Mouse (Mus musculus) megakaryocyte, embryonic 14.5 days (primary cell): ENCODE results near the gene Itpr1. TPM values are rescaled to one million over a fixed set of nuclear protein-coding genes. Genes with fewer than 3 reads are reported as not detected.

Source experiments
- H3K27me3 ChIP-seq: replicated peaks from 2 replicates; pipeline ENCODE3; 2012; ENCODE audit warnings: inconsistent platforms
- H3K36me3 ChIP-seq: replicated peaks from 2 replicates; pipeline ENCODE3; 2012; ENCODE audit warnings: low read length, inconsistent platforms, mixed read lengths
- H3K4me1 ChIP-seq: 2 replicates; pipeline ENCODE4 v1.6.1; 2012; ENCODE audit warnings: inconsistent platforms
- H3K4me3 ChIP-seq: replicated peaks from 2 replicates; pipeline ENCODE3; 2012; ENCODE audit warnings: moderate library complexity, mild to moderate bottlenecking, inconsistent platforms
- H3K9me3 ChIP-seq: 2 replicates; pipeline ENCODE4 v1.6.1; 2012; ENCODE audit warnings: inconsistent platforms
- FLI1 ChIP-seq: IDR thresholded peaks from 2 replicates; pipeline ENCODE4 v1.6.1; 2012; ENCODE audit warnings: low read length, inconsistent platforms, mixed read lengths
- GATA1 ChIP-seq: IDR thresholded peaks from 3 replicates; pipeline ENCODE4 v1.6.1; 2012; ENCODE audit warnings: mixed read lengths, low read length, inconsistent platforms, borderline replicate concordance
- polyA plus RNA-seq: library from polyadenylated mRNA; stranded (reverse); fragments of >175 nt; gene quantifications from 2 replicates; pipeline ENCODE4 v1.2.3, GENCODE M21; 2012; ENCODE audit warnings: low replicate concordance; ENCODE audit not compliant: insufficient read depth

Gene Itpr1
- polyA plus RNA-seq, 1 experiment, result 8.3 TPM

DNA sequence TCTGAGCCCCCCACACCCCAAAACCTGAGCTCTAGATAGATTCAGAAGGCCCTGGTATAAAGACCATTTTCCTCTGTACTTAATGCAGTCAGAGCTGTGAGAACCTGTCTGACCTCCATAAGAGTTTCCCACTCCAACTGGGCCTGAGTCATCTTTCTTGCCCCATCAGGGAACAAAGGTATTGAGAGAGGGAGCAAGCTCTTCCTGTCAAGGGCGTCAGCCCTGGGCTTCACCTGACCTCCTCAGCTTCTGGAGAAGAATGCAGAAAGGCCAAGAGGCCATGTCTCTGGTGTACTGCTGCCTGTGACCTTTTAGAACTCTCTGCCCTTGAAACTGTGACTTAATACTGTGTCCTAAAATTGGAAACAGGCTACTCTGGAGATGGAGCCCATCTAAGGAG, 279.1 kb downstream of the Itpr1 start:
- Histone ChIP-seq H3K4me3 (no peak overlapping the region), H3K9me3 (no peaks in the 10 kb centered on the region), H3K36me3 (peaks cover 95% of the 10 kb centered on the region), H3K27me3 (no peaks in the 10 kb centered on the region), H3K4me1 (peaks cover 21% of the 10 kb centered on the region)
- no peak for TF ChIP-seq FLI1
- TF ChIP-seq GATA1, result no peak

GRCm38 (mm10) chr6:108493753-108494152, 280.9 kb downstream of the Itpr1 start:
- Histone ChIP-seq H3K4me1 (peaks cover 10% of the 10 kb centered on the region), H3K36me3 (peaks cover 96% of the 10 kb centered on the region), H3K4me3 (no peak overlapping the region), H3K9me3 (no peaks in the 10 kb centered on the region), H3K27me3 (no peaks in the 10 kb centered on the region)
- TF ChIP-seq GATA1 (no peak), FLI1 (no peak)

DNA sequence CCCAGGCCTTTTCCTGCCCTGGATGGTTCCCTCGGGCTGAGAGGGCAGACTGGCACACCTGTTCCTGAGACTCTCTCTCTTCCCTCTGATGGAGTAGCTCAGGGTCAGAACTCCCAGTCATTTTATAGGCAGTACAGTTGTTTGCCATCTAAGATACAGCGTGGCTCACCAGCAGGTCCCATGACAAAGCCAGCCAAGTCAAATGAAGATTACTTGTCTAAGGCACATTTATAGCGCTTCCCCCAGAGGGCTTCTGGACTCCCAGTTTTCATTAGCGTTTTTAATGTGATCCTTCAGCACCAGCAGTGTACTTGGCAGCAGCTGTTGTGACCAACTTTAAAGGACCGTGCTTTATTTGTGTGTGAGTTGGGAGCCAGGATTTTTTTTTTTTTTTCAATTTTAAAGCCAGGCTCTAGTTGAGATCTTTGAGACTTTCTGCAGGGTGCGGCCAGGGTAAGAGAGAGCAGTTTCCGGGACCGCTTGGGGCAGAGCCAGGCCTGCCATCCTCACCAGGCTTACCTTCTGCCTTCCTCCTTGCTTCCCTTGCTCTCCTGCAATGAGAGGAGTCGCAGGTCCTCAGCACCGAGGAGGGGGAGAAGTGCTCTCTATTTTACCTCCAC, 281.4 kb downstream of the Itpr1 start:
- no peaks in the 10 kb centered on the region for H3K9me3 ChIP-seq
- H3K4me3 ChIP-seq, result no peak overlapping the region
- no peaks in the 10 kb centered on the region for H3K27me3 ChIP-seq
- peaks cover 96% of the 10 kb centered on the region for H3K36me3 ChIP-seq
- TF ChIP-seq FLI1, result no peak
- no peak for TF ChIP-seq GATA1
- peaks cover 10% of the 10 kb centered on the region for H3K4me1 ChIP-seq

GRCm38 (mm10) chr6:108494994-108495393, 282.1 kb downstream of the Itpr1 start:
- Histone ChIP-seq H3K4me3 (no peak overlapping the region), H3K9me3 (no peaks in the 10 kb centered on the region), H3K4me1 (peaks cover 10% of the 10 kb centered on the region), H3K27me3 (no peaks in the 10 kb centered on the region), H3K36me3 (peaks cover 95% of the 10 kb centered on the region)
- no peak for TF ChIP-seq FLI1
- TF ChIP-seq GATA1, result no peak

GRCm38 (mm10) chr6:108498070-108498469, 285.2 kb downstream of the Itpr1 start:
- peaks cover 90% of the 10 kb centered on the region for H3K36me3 ChIP-seq
- H3K4me3 ChIP-seq, result no peak overlapping the region
- H3K9me3 ChIP-seq, result no peaks in the 10 kb centered on the region
- TF ChIP-seq FLI1 (no peak), GATA1 (no peak)
- H3K27me3 ChIP-seq, result no peaks in the 10 kb centered on the region
- peaks cover 10% of the 10 kb centered on the region for H3K4me1 ChIP-seq

GRCm38 (mm10) chr6:108503651-108504050, 290.8 kb downstream of the Itpr1 start:
- Histone ChIP-seq H3K9me3 (no peaks in the 10 kb centered on the region), H3K4me1 (peaks cover 12% of the 10 kb centered on the region), H3K4me3 (no peak overlapping the region), H3K36me3 (peaks cover 84% of the 10 kb centered on the region), H3K27me3 (no peaks in the 10 kb centered on the region)
- TF ChIP-seq FLI1, result no peak
- TF ChIP-seq GATA1, result no peak

DNA sequence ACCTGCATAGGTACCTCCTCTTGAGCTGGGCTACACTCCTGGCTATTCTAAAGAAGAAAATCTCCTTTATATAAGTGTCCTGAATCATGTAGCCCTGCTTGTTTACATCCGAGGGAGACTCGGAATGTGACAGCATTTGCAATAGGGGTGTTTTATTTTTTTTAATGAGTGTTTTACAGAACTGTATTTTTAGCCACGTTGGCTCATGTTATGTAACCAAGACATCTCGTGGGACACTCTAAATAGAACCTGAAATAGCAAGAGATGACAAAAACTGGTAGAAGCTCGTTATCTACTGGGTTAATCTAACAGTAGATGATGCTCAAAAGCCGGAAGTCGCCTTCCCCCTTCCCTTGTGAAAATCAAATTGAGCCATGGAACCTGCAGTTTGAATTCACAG, 291.8 kb downstream of the Itpr1 start:
- no peaks in the 10 kb centered on the region for H3K27me3 ChIP-seq
- H3K9me3 ChIP-seq, result no peaks in the 10 kb centered on the region
- no peak for TF ChIP-seq FLI1
- peaks cover 86% of the 10 kb centered on the region for H3K36me3 ChIP-seq
- H3K4me1 ChIP-seq, result peaks cover 17% of the 10 kb centered on the region
- no peak overlapping the region for H3K4me3 ChIP-seq

DNA sequence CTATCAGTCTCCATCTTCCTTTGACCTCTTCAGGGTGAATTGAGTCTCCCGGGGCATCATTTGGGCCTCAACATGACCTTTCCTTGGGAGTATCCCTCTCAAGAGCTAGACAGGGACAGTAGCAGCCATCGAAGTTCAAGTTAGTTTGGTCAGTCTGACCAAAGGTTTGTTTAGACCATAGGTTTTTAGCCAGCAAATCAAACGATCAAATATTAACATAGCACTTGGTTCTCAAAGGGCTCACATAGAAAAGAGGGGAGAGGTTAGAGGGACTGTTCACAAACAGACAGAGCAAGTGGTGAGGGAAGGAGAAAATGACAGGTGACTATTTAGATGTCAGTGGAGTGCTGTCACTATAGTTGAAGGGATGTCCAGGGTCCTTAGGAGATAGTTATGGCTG, 293.3 kb downstream of the Itpr1 start:
- Histone ChIP-seq H3K27me3 (no peaks in the 10 kb centered on the region), H3K9me3 (no peaks in the 10 kb centered on the region), H3K36me3 (peaks cover 86% of the 10 kb centered on the region), H3K4me3 (no peak overlapping the region), H3K4me1 (peaks cover 17% of the 10 kb centered on the region)
- TF ChIP-seq FLI1, result no peak
- no peak for TF ChIP-seq GATA1

- no peaks in the 10 kb centered on the region for H3K27me3 ChIP-seq
- peaks cover 17% of the 10 kb centered on the region for H3K4me1 ChIP-seq
- no peak for TF ChIP-seq GATA1
- TF ChIP-seq FLI1, result no peak
- peaks cover 84% of the 10 kb centered on the region for H3K36me3 ChIP-seq
- H3K4me3 ChIP-seq, result no peak overlapping the region
- no peaks in the 10 kb centered on the region for H3K9me3 ChIP-seq
These were observed 294.4 kb downstream of the Itpr1 start for GRCm38 (mm10) chr6:108507337-108507736.

GRCm38 (mm10) chr6:108509320-108509719, 296.4 kb downstream of the Itpr1 start:
- Histone ChIP-seq H3K36me3 (peaks cover 90% of the 10 kb centered on the region), H3K4me3 (no peak overlapping the region), H3K9me3 (no peaks in the 10 kb centered on the region), H3K27me3 (no peaks in the 10 kb centered on the region), H3K4me1 (peaks cover 10% of the 10 kb centered on the region)
- no peak for TF ChIP-seq GATA1
- TF ChIP-seq FLI1, result no peak

GRCm38 (mm10) chr6:108510101-108510500, 297.2 kb downstream of the Itpr1 start:
- Histone ChIP-seq H3K4me3 (no peak overlapping the region), H3K36me3 (peaks cover 90% of the 10 kb centered on the region), H3K27me3 (no peaks in the 10 kb centered on the region), H3K9me3 (no peaks in the 10 kb centered on the region), H3K4me1 (peaks cover 16% of the 10 kb centered on the region)
- TF ChIP-seq FLI1 (no peak), GATA1 (no peak)
